Mouse (Mus musculus) adipocyte (in vitro differentiated cells): ENCODE data around the gene Chd2.
A peak's percentile ranks its signal among the peaks of the same experiment; 100 is the strongest.
"Not testable (repeated sequence)": the region's sequence is repeated elsewhere in the genome, so short reads cannot be mapped to it uniquely, and the experiment has no call there.

Experiments
- DNase-seq: peaks from one replicate; pipeline ENCODE4 v3.0.0-alpha.2; 2016; ENCODE audit warnings: low spot score

The Chd2 gene

GRCm38 (mm10) chr7:73539116-73539682 is 2.4 kb downstream of the Chd2 start:
- DNase-seq = peak; percentile 57

DNA sequence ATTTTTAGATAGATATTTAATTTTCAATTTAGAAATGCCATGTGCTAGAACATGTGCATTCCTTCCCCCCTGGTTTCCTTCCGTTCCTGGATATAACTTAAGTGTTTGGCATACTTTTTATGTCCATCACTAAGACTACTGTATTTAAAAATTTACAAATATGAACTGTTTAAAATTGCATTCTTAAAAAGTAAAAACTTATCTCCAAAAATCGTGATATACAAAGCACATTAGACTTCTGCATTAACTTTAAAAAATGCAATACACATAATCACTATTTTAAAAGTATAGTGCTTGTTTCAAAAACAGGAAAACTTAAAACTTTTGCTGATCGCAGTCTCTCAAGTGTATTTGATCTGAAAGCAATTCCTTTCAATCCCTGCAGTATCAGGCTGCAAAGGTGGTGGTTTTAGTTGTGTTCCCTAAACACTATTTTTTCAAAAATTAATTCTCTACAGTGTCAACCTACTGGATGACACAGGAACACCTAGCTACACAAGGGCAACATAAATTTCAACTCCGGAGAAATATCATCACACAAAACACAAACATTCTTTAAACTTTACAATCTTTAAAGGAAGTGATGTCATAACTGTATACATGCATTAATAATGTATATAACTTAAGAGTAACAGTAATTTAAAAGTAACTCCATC is 3.1 kb downstream of the Chd2 start:
- peak; percentile 26 for DNase-seq

DNA sequence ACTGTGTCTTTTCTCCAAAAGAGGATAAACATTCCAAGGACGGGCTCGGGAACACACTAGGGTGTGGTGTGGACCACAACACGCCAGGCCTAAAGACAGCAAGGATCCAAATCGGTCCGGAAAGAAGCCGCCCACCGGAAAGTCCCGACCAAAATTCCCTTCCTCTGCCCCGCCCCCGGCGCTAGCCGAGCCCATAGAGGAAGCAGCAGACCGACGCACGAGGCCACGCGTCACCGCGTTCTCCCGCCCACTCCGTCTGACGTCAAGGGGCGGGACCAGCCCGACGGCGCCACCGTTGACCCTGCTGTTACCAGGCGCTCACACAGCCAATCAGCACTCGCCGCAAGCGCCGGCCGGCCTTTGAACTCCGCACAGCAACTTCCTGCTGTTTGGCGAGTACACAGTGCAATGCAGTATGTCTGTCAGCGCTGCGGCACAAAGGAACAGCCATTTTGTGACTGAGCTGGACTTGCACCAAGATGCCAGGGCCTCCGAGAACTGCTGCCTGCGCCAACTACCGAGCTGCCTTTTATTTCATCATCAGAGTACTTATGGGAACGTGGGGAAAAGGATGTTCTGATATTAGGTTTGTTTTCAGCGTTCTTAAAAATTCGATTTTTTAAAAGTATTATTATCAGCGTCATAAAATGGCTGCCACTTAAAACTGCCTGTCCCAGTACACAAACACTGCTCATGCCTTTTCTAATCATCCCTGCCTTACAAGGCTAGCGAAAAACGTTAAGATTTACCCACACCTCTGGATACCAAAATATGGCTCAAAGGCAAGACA is 3.8 kb downstream of the Chd2 start:
- peak; percentile 97 for DNase-seq

GRCm38 (mm10) chr7:73537228-73537627 is 4.4 kb downstream of the Chd2 start:
- DNase-seq = no peak

DNA sequence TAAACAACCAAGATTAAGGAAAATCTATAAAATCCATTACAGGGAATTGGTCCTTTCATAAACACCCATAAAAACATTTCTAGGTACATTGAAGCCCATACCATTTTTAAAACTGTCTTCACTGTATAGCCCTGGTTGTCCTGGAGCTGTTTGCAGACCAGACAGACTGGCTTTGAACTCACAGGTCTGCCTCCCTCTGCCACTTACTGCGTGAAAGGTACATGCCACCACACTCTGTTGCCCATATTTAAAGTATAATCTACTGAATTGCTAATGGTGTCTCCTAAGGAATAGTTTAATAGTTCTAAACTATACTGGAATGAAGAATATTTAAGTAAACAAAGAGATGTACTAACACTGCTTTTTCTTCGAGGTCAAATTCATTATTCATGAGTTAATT is 5.1 kb downstream of the Chd2 start:
- peak; percentile 38 for DNase-seq

GRCm38 (mm10) chr7:73535861-73536200 is 5.8 kb downstream of the Chd2 start:
- peak; percentile 63 for DNase-seq

DNA sequence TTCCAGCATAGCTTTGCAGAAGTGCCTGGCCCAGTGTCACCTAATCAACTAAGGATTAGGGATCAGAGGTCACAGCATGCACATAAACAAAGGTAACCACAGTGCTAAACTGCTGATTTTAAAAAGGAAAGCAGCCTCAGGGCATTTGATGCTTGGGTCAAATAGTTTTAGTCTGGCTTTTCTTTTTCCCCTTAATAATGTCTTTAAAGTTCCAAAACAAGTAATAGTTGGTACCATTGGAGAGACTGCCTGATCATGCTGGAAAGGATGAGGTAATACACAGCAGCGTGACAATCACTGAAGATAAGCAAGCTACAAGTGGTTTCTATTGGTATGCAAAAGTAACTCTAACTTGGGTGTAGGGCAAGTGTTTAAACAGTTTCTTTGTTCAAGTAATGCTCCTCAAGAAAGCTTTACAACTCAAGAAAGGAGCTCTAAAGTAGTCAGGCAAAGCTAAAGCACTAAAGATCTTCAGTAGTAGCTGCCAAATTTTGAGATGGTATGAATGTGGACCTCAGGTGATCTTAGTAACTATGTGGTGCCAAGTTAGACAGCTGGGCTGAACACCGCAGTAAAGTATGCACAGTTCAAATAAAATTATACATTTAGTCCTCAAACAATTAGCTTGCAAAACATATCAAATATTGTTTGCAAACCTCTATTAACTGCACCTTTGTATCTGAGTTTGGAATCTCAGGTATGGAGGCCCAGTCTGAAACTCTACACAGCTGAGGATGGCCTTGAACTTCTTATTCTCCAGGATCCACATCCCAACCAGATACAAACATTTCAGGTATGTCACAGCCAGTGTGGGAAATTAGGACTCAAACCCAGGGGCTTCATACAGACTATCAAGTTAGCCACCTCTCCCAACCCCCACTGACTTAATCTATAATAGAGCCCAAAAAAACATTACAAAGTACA is 6.4 kb downstream of the Chd2 start:
- peak; percentile 37 for DNase-seq

DNA sequence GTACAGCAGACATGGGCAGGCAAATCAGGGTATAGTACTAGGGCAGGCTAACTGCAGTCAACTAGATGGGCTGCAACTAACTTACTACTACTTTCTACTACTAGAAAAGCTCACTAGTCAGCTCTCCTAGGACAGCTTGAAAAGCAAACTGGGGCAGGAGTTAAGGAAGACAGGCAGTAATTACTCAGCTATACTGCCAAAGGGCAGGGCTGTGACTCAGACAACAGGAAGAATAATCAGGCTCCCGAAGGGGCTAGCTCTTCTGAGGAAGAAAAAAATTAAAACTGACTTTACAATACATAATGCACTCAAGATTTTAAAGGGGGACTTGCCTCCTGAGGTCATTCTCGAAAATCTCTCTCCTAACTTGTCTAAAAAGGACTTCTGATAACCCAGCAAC is 8.2 kb downstream of the Chd2 start:
- peak; percentile 78 for DNase-seq

GRCm38 (mm10) chr7:73532916-73533315 is 8.7 kb downstream of the Chd2 start:
- peak; percentile 67 for DNase-seq

GRCm38 (mm10) chr7:73532139-73532538 is 9.5 kb downstream of the Chd2 start:
- DNase-seq = no peak

- DNase-seq = no peak
Measured at GRCm38 (mm10) chr7:73531506-73532093, 10.0 kb downstream of the Chd2 start.

- no peak for DNase-seq
Measured at GRCm38 (mm10) chr7:73530846-73531245, 10.8 kb downstream of the Chd2 start.

DNA sequence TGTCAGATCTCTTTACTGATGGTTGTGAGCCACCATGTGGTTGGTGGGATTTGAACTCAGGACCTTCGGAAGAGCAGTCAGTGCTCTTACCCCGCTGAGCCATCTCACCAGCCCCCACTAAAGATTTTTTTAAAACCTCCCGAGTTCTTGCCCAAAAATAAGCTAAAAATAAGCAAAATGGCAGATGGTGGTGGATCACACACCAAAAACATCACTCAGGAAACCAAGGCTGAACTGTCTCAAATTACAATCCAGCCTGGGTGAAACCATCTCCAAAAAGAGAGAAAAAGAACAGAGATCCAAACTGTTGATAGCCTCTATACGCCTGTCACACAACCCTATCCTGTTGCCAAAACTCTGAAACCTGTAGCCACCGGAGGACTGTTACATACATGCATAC is 11.5 kb downstream of the Chd2 start:
- no peak for DNase-seq

DNA sequence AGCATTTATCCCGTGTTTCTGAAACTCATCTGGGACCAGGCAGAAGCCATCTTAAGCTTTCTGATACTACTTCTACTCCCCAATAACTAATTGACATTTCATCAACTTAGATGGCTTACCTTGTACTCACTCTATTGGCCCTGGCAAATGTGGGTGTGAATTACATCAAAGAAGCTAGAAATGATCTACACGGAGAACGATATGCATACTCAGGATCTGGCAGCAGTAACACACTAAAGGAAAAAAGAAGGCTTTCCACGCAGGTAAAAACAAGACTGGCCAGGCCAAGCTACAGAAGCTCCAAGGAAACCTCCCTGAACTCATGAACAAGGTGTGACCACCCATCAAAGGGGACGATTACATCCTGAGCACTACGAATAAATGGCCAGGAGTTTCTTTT is 12.4 kb downstream of the Chd2 start:
- no peak for DNase-seq

DNA sequence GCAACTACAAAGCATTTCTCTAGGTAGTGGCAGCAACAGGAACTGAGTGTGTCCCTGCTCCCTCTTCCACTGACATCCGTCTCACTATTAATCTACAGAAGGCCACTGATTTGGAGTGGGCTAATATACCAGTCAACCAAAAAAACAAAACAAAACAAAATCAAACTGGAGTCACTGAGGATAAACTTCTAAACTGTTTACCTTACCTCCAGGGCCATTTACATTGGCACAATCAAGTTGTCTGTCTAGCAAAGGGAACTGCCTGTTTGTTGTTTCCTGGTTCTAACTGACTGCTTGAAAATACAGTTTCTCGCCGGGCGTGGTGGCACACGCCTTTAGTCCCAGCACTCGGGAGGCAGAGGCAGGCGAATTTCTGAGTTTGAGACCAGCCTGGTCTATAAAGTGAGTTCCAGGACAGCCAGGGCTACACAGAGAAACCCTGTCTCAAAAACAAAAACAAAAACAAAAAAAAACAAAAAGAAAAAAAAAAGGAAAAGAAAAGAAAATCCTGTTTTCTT is 13.2 kb downstream of the Chd2 start:
- DNase-seq = not testable (repeated sequence)

GRCm38 (mm10) chr7:73527225-73527624 is 14.4 kb downstream of the Chd2 start:
- DNase-seq = no peak

DNA sequence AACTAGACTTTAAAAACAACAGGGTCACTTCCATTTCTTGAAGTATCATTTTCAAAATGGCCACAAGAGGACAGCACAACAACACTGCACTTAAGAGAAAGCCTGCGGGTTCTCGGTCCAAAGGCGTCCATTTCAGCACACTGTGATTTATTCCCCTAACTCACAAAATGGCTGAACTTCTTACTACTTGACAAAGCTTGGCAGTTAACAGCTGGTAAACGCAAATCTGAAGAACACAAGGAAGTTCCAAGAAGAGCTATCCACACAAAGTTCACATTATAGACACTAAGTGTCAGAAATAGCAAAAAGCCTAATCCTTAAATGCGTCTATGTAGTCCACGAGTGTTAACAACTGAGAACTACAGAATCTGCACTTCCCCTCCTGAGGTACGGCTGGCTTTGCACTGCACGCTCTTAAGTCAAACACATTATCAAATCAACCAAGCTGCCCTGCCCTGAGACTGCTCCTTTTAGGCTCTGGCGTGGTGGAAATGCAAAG is 17.1 kb downstream of the Chd2 start:
- peak; percentile 78 for DNase-seq

GRCm38 (mm10) chr7:73523608-73524259 is 17.9 kb downstream of the Chd2 start:
- no peak for DNase-seq

DNA sequence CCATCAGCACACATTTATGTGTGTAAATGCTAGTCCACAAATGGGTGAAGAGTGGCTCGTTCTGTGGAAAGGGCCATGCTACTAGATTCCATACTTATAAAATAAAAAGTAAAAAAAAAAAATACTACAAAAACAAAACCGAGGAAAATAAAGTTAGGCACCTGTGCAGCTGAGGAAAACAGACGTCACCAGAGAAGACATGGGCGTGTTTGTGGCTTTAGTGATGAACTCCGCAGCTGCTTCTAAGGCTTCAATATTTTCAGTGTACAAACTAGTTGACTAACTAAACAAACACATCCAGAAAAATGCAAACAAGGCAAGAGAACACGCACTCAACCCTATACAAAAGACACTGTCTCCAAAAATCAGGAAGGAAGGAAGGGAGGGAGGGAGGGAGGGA is 18.4 kb downstream of the Chd2 start:
- no peak for DNase-seq

GRCm38 (mm10) chr7:73521277-73522193 is 20.1 kb downstream of the Chd2 start:
- no peak for DNase-seq
